Mouse (Mus musculus) bone marrow, adult 2 months (tissue): ENCODE results near the gene Itsn1. TPM values are rescaled to one million over a fixed set of nuclear protein-coding genes. Genes with fewer than 3 reads are reported as not detected.

Source experiments
- H3K27ac ChIP-seq: fragments of 200-500 bp; 2 replicates; pipeline ENCODE4 v1.5.1; 2012; ENCODE audit warnings: low read depth, mild to moderate bottlenecking, control low read depth, inconsistent platforms, low read length; ENCODE audit not compliant: control insufficient read depth, poor library complexity, insufficient read depth
- H3K4me1 ChIP-seq: fragments of 200-500 bp; 2 replicates; pipeline ENCODE4 v1.6.1; 2011; ENCODE audit warnings: low read length; ENCODE audit not compliant: control insufficient read depth, insufficient read depth
- H3K4me3 ChIP-seq: fragments of 200-500 bp; replicated peaks from 2 replicates; pipeline ENCODE3; 2011; ENCODE audit warnings: mild to moderate bottlenecking, low read depth, low read length, control low read depth; ENCODE audit not compliant: control insufficient read depth
- CTCF ChIP-seq: fragments of 200-500 bp; IDR thresholded peaks from 2 replicates; pipeline ENCODE4 v1.5.1; 2011; ENCODE audit warnings: low read length, control low read depth; ENCODE audit not compliant: control insufficient read depth, insufficient read depth
- POLR2A ChIP-seq: fragments of 200-500 bp; IDR thresholded peaks from 2 replicates; pipeline ENCODE4 v1.6.1; 2011; ENCODE audit warnings: low read depth, mild to moderate bottlenecking, control low read depth, low read length, borderline replicate concordance; ENCODE audit not compliant: control insufficient read depth
- WGBS: fragments of 180-500 bp; shearing (Covaris S2); methylation state at CpG from one replicate; pipeline ENCODE4 v1.1.7; 2018; 5-methylcytosine and 5-hydroxymethylcytosine counted together
- polyA plus RNA-seq: library from polyadenylated mRNA; stranded (reverse); fragments of >200 nt; gene quantifications from 2 replicates; pipeline ENCODE4 v1.2.4, GENCODE M21; 2011; ENCODE audit warnings: low replicate concordance; ENCODE audit not compliant: missing spikeins, insufficient read depth, insufficient read length

Itsn1 gene
- polyA plus RNA-seq, 1 experiment, result 158 TPM

DNA sequence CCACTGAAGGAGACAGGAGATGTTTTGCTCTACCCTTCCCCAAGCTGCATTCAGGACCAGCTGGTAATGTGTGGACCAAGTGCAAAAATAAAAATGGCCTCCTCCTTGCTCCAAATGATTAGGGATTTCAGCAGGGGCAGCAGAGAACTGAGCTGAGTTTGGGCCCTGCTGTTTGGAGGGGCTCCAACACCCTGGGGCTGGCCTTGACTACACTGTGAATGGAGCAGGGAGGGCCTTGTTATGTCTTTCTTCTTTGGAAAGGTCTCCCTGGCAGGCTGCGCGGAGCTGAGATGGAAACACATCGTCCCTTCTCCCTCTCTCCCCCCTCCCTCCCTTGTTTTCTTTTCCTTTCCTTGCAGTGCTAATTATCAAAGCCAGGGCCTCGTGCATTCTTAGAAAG lies 189.4 kb downstream of the Itsn1 start:
- Histone ChIP-seq H3K4me1 (no peaks in the 10 kb centered on the region), H3K27ac (no peak overlapping the region), H3K4me3 (no peak overlapping the region)
- 89% methylated on average over 4 of the region's 4 CpGs for WGBS
- TF ChIP-seq CTCF (no peak), POLR2A (no peak)

DNA sequence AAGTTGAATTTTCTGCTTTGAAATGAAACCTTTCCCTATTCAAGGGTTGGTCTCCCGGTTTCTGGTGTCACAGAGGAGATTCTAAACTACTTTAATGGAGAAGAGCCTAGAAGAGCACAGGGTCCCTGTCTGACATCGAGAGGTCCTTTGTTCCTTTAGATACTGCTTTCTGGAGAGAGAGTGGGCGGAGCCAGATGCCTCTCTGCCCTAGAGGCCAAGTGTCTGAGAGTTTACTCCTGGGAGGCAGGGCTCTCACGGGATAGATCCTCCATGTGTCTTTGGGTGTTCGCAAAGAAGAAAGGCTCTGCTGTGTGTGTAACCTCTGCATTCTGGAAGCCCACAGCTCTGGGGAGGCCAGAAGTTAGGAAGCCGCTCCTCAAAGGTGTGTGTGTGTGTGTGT lies 190.0 kb downstream of the Itsn1 start:
- no peak overlapping the region for H3K27ac ChIP-seq
- no peaks in the 10 kb centered on the region for H3K4me1 ChIP-seq
- WGBS, result 72% methylated on average over 6 of the region's 6 CpGs
- TF ChIP-seq CTCF (no peak), POLR2A (no peak)
- no peak overlapping the region for H3K4me3 ChIP-seq

DNA sequence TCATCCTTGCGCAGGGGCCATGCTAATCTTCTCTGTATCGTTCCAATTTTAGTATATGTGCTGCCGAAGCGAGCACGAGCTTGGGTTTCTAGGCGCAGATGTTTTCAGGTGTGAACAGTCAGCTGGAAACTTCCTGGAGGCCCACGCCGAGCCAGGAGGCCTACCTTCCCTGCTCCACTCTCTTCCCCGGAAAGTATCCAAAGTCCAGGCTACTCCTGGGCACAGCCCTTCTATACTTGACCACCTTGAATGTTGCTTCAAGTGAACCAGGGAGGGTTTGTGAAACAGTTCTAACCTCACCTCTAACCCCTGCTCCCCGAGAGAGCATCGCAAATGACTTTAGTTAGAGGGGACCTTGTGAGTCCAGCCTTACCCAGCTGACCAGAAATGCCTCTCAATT lies 192.3 kb downstream of the Itsn1 start:
- no peak overlapping the region for H3K27ac ChIP-seq
- TF ChIP-seq POLR2A, result no peak
- TF ChIP-seq CTCF, result no peak
- no peaks in the 10 kb centered on the region for H3K4me1 ChIP-seq
- no peak overlapping the region for H3K4me3 ChIP-seq
- 91% methylated on average over 11 of the region's 11 CpGs for WGBS

GRCm38 (mm10) chr16:91922939-91923338 lies 193.9 kb downstream of the Itsn1 start:
- Histone ChIP-seq H3K4me1 (no peaks in the 10 kb centered on the region), H3K27ac (no peak overlapping the region), H3K4me3 (no peak overlapping the region)
- 76% methylated on average over 8 of the region's 8 CpGs for WGBS
- TF ChIP-seq POLR2A (no peak), CTCF (no peak)

DNA sequence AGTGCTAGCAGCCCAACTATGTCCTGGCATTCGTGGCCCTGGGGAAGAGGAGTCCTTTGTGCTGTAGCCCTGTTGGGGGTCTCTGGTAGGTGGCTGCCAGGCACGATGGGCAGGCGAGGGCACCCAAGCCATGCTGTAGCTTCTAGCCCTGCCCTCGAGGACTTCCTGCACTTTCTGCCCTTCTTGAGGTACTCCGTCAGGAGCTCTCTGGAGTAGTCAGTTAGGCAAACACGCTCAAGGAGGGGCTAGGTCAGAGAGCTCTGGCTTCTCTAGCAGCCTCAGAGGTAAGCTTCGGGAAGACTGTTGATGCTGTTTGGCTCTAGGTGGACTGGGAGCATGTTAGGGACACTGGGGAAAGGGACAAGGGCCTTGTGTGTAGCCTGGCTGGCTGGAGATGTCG lies 195.3 kb downstream of the Itsn1 start:
- 85% methylated on average over 8 of the region's 8 CpGs for WGBS
- TF ChIP-seq CTCF (no peak), POLR2A (no peak)
- no peaks in the 10 kb centered on the region for H3K4me1 ChIP-seq
- H3K27ac ChIP-seq, result no peak overlapping the region
- no peak overlapping the region for H3K4me3 ChIP-seq

DNA sequence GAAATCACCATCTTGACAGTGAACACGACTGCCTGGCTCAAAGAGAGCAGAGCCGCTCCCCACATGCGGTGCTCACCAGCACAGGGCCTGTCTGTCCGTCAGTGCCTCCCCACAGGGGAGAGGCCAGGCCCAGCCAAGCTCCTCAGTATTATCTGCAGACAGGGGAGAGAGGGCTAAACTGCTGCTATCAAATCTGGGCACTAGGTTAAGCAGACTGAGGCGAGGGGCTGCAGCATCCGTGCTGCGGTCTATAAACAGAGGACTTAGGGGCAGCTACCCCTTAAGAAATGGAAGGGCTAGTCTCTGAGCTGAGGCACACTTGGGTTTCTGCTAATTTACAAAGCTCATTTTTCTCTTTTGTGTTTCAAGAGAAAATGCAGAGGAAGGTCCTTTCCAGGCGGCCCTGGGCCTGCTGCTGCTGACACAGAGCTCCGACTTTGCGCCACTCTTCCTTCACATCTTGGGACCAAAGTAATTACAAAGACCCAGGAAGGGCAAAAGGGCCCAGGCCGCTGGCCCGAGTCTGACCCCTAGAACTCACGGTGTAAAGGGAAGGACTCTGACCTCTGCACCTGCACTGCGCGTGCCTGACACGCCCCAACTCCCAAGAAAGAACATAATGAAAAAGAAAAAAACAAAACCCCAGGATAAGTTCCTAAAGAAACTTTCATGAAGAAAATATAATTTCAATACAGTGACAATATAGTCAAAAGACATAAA lies 199.0 kb downstream of the Itsn1 start:
- 93% methylated on average over 16 of the region's 16 CpGs for WGBS
- H3K4me3 ChIP-seq, result no peak overlapping the region
- TF ChIP-seq CTCF (no peak), POLR2A (no peak)
- H3K27ac ChIP-seq, result no peak overlapping the region
- H3K4me1 ChIP-seq, result no peaks in the 10 kb centered on the region

GRCm38 (mm10) chr16:91931078-91932013 lies 202.3 kb downstream of the Itsn1 start:
- Histone ChIP-seq H3K27ac (peak overlapping the region; percentile 57), H3K4me3 (peak overlapping the region; percentile 93), H3K4me1 (no peaks in the 10 kb centered on the region; the same call in 1 of the 2 replicates)
- peak; percentile 71; the same call in 1 of the 2 replicates for TF ChIP-seq POLR2A
- TF ChIP-seq CTCF, result no peak
- under 1% methylated on average over 53 of the region's 53 CpGs for WGBS

DNA sequence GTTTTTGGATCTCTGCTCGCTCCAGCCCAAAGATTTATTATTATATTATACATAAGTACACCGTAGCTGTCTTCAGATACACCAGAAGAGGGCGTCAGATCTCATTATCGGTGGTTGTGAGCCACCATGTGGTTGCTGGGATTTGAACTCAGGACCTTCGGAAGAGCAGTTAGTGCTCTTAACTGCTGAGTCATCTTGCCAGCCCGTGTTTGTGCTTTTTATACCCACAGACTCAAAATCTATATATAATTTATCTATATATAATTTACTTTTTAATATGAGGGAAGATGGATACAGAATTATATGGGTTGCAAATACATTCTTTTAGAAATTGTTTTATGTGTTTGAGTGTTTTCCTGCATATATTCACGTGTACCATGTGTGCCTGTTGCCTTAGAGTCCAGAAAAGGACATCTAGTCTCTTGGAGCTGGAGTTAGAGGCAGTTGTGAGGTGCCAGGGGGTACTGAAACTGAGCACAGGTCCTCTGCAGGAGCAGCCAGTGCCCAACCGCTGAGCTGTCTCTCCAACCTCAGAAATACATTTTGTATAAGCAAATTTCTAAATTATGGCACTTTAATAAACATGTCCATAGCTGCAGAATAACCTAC lies 203.1 kb downstream of the Itsn1 start:
- 31% methylated on average over 8 of the region's 8 CpGs for WGBS
- no peak for TF ChIP-seq CTCF
- TF ChIP-seq POLR2A, result no peak
- Histone ChIP-seq H3K4me3 (no peak overlapping the region), H3K4me1 (no peaks in the 10 kb centered on the region; the same call in 1 of the 2 replicates), H3K27ac (no peak overlapping the region)
